Mouse (Mus musculus): ENCODE data around the gene Cbln3.

The Cbln3 gene

DNA sequence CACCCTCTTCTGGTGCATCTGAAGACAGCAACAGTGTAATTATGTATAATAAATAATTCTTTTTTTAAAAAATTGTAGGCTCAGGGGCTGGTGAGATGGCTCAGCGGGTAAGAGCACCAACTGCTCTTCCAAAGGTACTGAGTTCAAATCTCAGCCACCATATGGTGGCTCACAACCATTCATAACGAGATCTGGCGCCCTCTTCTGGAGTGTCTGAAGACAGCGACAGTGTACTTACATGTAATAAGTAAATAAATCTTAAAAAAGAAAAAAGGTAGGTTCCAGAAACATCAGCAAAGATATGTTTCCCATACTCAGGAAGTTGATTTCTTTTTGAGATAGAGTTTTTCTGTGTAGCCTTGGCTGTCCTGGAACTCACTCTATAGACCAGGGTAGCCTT lies 41.4 kb downstream of the Cbln3 start:
- no peak for DNase-seq

DNA sequence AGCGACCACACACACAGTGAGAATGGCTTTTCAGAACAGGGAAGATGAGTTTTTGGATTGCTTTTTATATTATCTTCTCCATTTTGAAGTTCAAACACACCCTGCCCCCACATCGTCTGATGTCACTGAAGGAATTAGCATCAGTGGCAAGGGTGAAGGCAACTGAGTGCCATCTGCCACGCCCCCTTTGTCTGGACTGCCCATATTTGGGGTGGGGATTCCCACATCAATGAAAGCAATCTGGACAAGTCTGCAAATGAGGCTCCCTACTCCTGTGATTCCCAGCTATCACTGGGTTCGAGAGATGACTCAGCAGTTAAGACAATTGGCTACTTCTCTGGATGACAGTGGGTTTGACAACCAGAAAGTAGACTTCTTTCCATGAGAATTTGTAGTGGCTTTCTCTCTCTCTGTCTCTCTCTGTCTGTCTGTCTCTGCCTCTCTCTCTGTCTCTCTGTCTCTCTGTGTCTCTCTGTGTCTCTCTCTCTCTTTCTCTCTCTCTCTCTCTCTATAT lies 43.3 kb downstream of the Cbln3 start:
- no peak for DNase-seq

DNA sequence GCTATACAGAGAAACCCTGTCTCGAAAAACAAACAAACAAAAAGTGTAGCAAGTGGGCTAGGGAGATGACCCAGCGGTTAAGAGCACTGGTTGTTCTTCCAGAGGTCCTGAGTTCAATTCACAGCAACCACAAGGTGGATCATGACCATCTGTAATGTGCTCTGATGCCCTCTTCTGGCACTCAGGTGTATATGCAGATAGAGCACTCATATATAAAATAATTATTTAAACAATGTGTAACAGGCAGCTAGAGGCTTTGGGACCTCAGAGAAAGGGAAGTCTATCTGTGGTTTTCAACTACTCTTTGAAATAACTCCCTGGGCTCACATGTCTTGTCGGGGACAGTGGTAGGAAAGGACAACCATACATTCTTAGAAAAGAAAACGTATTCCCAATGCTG lies 45.5 kb downstream of the Cbln3 start:
- no peak for DNase-seq

DNA sequence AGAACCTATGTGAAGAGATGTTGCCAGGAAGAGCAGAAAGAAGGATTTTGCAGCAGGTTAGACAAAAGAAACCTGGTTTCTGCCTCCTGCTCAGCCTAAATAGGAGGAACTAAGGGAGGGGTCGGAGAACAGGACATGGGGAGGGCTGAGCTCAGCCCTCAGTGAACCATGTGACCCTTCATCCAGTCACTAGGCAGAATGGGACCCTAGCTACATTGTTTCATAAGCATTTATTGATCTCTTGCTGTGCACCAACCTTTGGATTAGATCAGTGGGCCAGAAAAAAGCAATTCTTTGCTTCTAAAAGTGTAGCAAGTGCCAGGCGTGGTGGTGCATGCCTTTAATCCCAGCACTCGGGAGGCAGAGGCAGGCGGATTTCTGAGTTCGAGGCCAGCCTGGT lies 45.9 kb downstream of the Cbln3 start:
- no peak for DNase-seq

DNA sequence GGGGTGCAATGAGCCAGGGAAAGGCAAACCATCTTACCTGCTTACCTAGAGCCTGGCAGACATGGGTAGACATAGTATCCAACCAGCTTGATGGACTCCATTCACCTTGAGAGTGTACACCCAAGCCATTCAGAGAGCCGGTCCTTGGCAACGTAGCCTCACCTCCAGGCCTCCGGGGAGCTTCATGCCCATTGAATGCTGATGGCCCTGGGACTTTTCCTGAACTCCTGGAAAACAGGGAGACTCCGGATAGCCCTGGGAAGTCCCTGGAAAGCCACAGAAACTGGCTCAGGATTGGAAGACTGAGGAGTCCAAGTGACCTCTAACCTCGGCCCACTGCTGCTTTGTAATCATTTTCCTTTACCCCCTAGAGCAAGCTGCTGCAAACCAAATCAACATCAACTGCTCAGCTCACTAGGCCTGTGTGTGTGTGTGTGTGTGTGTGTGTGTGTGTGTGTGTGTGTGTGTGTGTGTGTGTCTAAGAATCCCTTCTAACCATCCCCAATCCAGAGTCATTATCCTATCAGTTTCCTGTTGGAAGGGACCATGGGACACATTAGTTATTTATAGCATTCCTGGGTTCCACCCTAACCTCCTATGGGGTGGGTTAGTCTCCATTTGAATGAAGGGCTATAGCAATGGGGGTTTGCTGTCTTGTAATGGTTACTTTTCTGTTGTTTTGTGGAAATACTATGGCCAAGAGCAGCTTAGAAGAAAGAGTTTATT lies 49.2 kb downstream of the Cbln3 start:
- no peak for DNase-seq

DNA sequence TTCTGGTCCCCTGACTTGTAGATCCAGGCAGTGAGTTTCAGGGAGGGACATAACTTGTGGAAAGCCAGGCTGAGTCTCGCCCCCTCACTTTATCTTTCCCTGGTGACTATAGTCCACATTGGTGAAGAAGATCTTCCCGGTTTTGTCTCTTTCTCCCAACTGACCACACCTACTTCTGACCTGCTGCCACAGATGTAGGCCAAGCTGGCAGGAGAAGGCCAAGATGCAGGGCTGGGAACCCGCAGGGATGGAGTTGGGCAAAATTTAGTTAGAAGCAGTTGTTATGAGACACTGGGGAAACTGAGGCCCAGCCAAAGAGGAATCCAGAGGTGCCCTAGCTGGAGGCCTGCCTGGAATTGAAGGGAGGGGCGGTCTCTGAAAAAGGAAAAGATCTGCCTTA lies 51.1 kb downstream of the Cbln3 start:
- no peak for DNase-seq

DNA sequence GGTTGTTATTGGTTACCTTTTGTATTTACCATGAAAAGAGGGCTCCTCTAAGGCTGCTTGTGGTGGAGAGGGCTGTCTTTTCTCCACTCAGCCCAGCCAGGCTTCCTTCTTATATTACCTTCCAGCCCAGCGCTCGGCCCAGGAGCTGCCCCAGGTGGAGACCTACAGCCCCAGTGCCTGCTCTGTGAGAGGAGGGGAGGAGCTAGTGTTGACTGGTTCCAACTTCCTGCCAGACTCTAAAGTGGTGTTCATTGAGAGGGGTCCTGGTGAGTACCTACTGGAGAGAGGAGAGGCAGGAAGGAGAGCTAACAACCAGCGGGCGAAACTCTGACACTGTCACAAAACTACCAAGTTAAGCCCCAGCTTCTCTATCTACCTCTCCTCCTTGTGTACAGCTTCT lies 53.9 kb downstream of the Cbln3 start:
- DNase-seq: no peak

DNA sequence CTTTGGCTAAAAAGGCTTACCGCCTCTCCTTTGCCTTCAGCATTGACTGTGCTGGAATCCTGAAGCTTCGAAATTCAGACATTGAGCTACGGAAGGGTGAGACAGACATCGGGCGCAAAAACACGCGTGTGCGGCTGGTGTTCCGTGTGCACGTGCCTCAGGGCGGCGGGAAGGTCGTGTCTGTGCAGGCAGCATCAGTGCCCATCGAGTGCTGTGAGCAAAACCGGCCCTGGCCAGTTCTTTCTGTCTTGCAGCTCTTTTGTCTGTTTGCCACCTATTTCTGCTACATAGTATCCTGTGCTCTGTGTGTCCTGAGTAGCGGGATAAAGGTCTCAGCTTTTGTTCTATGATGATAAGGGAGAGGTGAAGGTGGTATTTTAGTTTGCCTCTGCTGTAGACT lies 54.3 kb downstream of the Cbln3 start:
- no peak for DNase-seq

Data from thymus, postnatal 36 days (tissue).